ENCODE assay signal across 8 mouse cellular contexts in the genomic region with DNA sequence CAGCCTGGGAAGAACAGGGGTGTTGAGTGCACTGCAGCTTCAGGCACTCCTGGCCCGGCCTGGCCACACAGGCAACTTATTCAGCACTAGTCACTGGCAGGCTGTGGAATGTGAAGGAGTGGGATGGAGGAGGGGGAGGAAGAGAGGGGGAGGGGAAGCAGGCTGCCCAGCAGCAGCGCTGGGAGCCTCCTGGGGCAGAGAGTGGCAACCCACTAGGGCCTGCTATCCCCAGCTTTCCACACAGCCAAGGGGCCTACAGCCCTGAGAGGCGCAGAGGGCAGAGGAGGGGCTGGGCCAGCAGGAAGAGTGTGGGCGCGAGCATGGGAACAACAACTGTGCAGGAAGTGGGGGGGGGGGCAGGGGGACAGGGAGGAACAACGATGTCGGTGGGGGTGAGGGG. TPM values are rescaled to one million over a fixed set of nuclear protein-coding genes. Genes with fewer than 3 reads are reported as not detected.
A peak's percentile ranks its signal among the peaks of the same experiment; 100 is the strongest.
DNase-seq lines count a peak whose midpoint lies in the region; ATAC-seq and TF ChIP-seq lines count a peak whose summit lies in the region.

No protein-coding gene starts in this region.

- no peak overlapping the region for H3K4me3 ChIP-seq in heart, embryonic 14.5 days (ENCODE audit: control insufficient read depth in 1 of 2, insufficient read depth in 1 of 2, low read depth in 1 of 2, low read length in 2 of 2)
- no peak overlapping the region for H3K4me3 ChIP-seq in myocyte

- peaks cover 19 to 37% of the 10 kb centered on the region in 2 experiments for H3K4me1 ChIP-seq in heart, embryonic 14.5 days (ENCODE audit: control insufficient read depth in 2 of 2, insufficient read depth in 2 of 2, low read length in 2 of 2)

- peaks cover 24% of the 10 kb centered on the region for H3K79me2 ChIP-seq in myocyte (ENCODE audit: control insufficient read depth, insufficient read depth)

- H3K9me3 ChIP-seq in heart, embryonic 14.5 days (ENCODE audit: control insufficient read depth, low read length), result no peaks in the 10 kb centered on the region

- peak overlapping the region; percentile 67 to 82 for H3K27ac ChIP-seq in heart, embryonic 14.5 days (replicated peaks in 1 of 2; ENCODE audit: control insufficient read depth in 1 of 2, insufficient read depth in 1 of 2, low read depth in 2 of 2, low read length in 2 of 2)

- H3K27me3 ChIP-seq in heart, embryonic 14.5 days (ENCODE audit: control insufficient read depth, insufficient read depth, low read length), result no peaks in the 10 kb centered on the region
- H3K27me3 ChIP-seq in myocyte (ENCODE audit: control insufficient read depth, insufficient read depth, insufficient read length), result no peaks in the 10 kb centered on the region

- peaks cover 58% of the 10 kb centered on the region for H3K36me3 ChIP-seq in heart, embryonic 14.5 days (ENCODE audit: control insufficient read depth, insufficient read depth, low read length)
- peaks cover 11% of the 10 kb centered on the region for H3K36me3 ChIP-seq in myocyte (ENCODE audit: control insufficient read depth, insufficient read depth)

- ATAC-seq in heart, embryonic 14.5 days (ENCODE audit: insufficient number of reproducible peaks, insufficient read depth, low FRiP score, low read depth), result peak; percentile 63
- ATAC-seq in inflammation-experienced regulatory T-cells, adult 6 months, result no peak

- no peak for TF ChIP-seq POLR2A in myocyte (IDR thresholded peaks at IDR 0.05; ENCODE audit: insufficient read length, low read depth)

- H3ac ChIP-seq in myocyte (ENCODE audit: control insufficient read depth, insufficient read length), result no peak overlapping the region

- H3K4me2 ChIP-seq in heart, embryonic 14.5 days (ENCODE audit: low read length), result peak overlapping the region; percentile 46
- H3K4me2 ChIP-seq in myocyte (ENCODE audit: low read depth), result peak overlapping the region; percentile 24

- DNase-seq in spleen, postnatal 36 days (ENCODE audit: low spot score in 2 of 2), result peak; percentile 46 to 48
- no peak for DNase-seq in spleen, adult 12 weeks (ENCODE audit: low spot score)
- DNase-seq in liver, result peak; percentile 42
- DNase-seq in frontal cortex, postnatal 10 days (ENCODE audit: low spot score in 2 of 2), result no peak
- no peak for DNase-seq in gastrocnemius, adult 8-10 months (ENCODE audit: low spot score in 2 of 2)

- H3K9ac ChIP-seq in heart, embryonic 14.5 days (ENCODE audit: low read length), result peak overlapping the region; percentile 62

- 2% methylated on average over 7 of the region's 7 CpGs for WGBS in heart, embryonic 14.5 days

TF ChIP-seq in myocyte, 11 proteins besides CTCF, POLR2A, EP300 and RAD21:
- no peak for TF ChIP-seq SRF (IDR thresholded peaks at IDR 0.05; ENCODE audit: control insufficient read depth, insufficient read length, low read depth)
- no peak for TF ChIP-seq CEBPB (IDR thresholded peaks at IDR 0.05; ENCODE audit: insufficient read depth, poor library complexity, severe bottlenecking)
- no peak for TF ChIP-seq MYOD1 (IDR thresholded peaks at IDR 0.05; ENCODE audit: control insufficient read depth in 1 of 3, insufficient read length in 2 of 3, low read depth in 2 of 3)

RNA-seq across cellular contexts. Expression of a gene that starts 3.8 kb away (rescaled TPM):
- 18.5 and 19.2 TPM in 2 replicates for polyA plus RNA-seq in heart, embryonic 14.5 days (2014; fragmentation: Nextera tagmentation; extraction: Ambion mirVana)
- polyA plus RNA-seq in myocyte (2012; fragmentation: generic; extraction: Trizol), result 22.3 TPM
- polyA plus RNA-seq in inflammation-experienced regulatory T-cells, adult 6 months (2017; shearing (Covaris generic)), result 10 to 100 TPM; 57.3 to 71.3 (median 60.1) TPM
- 1 to 10 TPM; 2.7 to 4.5 (median 3.0) TPM for total RNA-seq in gastrocnemius, adult 8-10 months (2022)

RNA-seq across cellular contexts. Expression of a gene that starts 6.3 kb away (rescaled TPM):
- 1.7 and 2.8 TPM in 2 replicates for polyA plus RNA-seq in heart, embryonic 14.5 days (2014; fragmentation: Nextera tagmentation; extraction: Ambion mirVana)
- 5.2 TPM for polyA plus RNA-seq in myocyte (2012; fragmentation: generic; extraction: Trizol)
- 10 to 100 TPM; 48.8 to 54.8 (median 54.1) TPM for polyA plus RNA-seq in inflammation-experienced regulatory T-cells, adult 6 months (2017; shearing (Covaris generic))
- 1 to 10 TPM in 3 of 4 experiments, under 1 TPM in 1; 0.80 to 1.3 (median 1.1) TPM for total RNA-seq in gastrocnemius, adult 8-10 months (2022)

RNA-seq across cellular contexts. Expression of a gene that starts 22.7 kb away (rescaled TPM):
- polyA plus RNA-seq in heart, embryonic 14.5 days (2014; fragmentation: Nextera tagmentation; extraction: Ambion mirVana), result 1.1 and 1.8 TPM in 2 replicates
- 0.31 TPM for polyA plus RNA-seq in myocyte (2012; fragmentation: generic; extraction: Trizol)
- polyA plus RNA-seq in inflammation-experienced regulatory T-cells, adult 6 months (2017; shearing (Covaris generic)), result 1 to 10 TPM in 1 of 3 experiments, under 1 TPM in 2; 0.36 to 1.1 (median 0.66) TPM
- under 1 TPM; 0.12 to 0.34 (median 0.26) TPM for total RNA-seq in gastrocnemius, adult 8-10 months (2022)

RNA-seq across cellular contexts. Expression of a gene that starts 41.5 kb away (rescaled TPM):
- 85.8 and 86.9 TPM in 2 replicates for polyA plus RNA-seq in heart, embryonic 14.5 days (2014; fragmentation: Nextera tagmentation; extraction: Ambion mirVana)
- polyA plus RNA-seq in myocyte (2012; fragmentation: generic; extraction: Trizol), result 78.5 TPM
- 100 to 1,000 TPM; 157 to 198 (median 189) TPM for polyA plus RNA-seq in inflammation-experienced regulatory T-cells, adult 6 months (2017; shearing (Covaris generic))
- total RNA-seq in gastrocnemius, adult 8-10 months (2022), result 10 to 100 TPM; 70.5 to 97.8 (median 77.4) TPM

RNA-seq across cellular contexts. Expression of a gene that starts 53.3 kb away (rescaled TPM):
- polyA plus RNA-seq in heart, embryonic 14.5 days (2014; fragmentation: Nextera tagmentation; extraction: Ambion mirVana), result 9.1 and 9.7 TPM in 2 replicates
- polyA plus RNA-seq in myocyte (2012; fragmentation: generic; extraction: Trizol), result 16.2 TPM
- polyA plus RNA-seq in inflammation-experienced regulatory T-cells, adult 6 months (2017; shearing (Covaris generic)), result under 1 TPM in 2 of 3 experiments, not detected in 1; 0.32 to 0.52 TPM
- total RNA-seq in gastrocnemius, adult 8-10 months (2022), result 1 to 10 TPM; 8.6 to 9.9 (median 8.7) TPM

Comparison
In these comparisons a context has a peak if more than half of its experiments do, and no peak if none do; other contexts are left out.
1. DNase-seq: peak in spleen, postnatal 36 days (2 of 2) and liver (single experiment); none in spleen, adult 12 weeks (single experiment), frontal cortex, postnatal 10 days (0 of 2) and gastrocnemius, adult 8-10 months (0 of 2).